Mouse (Mus musculus): Measurements from ENCODE around the gene Map3k5.
A peak's percentile ranks its signal among the peaks of the same experiment; 100 is the strongest.

Gene Map3k5

DNA sequence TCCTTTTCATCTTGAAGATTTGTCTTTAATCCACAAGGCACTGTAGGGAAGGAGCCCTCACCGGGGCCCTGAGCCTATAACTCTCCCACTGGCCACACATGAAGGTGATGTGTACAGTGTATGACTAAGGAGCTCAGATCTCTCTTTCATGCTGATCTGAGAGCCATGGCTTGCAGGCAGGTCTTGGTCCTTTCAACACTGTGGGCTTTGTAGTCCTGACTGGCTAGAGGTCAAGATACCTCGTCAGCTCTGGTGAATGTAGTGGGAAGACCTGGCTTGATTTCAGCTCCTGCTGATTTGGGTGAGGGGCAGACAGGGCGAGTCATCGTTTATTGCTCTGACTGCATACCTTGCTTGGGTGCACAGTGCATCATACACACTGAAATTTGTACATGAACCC lies 171.3 kb downstream of the Map3k5 start:
- ATAC-seq (ENCODE audit: low TSS enrichment) = no peak

DNA sequence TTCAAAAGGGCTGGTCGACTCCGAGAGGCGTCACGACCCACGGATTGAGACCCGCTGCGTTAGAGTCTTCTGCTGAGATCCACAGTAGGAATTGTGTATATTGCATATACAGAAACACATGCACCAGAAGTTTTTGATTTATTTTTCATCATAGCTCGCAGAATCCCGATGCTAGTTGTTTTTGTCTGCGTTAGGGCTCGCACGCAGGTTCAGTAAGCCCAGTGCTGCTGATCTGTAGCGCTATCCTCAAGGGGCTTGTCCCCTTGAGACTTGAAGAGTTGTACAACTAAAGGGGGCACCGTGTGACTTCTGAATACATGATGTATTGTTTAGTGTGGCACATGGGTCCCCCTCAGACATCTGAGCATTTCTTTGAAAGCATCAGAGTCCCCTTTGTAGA lies 172.8 kb downstream of the Map3k5 start:
- no peak for ATAC-seq (ENCODE audit: low TSS enrichment)

DNA sequence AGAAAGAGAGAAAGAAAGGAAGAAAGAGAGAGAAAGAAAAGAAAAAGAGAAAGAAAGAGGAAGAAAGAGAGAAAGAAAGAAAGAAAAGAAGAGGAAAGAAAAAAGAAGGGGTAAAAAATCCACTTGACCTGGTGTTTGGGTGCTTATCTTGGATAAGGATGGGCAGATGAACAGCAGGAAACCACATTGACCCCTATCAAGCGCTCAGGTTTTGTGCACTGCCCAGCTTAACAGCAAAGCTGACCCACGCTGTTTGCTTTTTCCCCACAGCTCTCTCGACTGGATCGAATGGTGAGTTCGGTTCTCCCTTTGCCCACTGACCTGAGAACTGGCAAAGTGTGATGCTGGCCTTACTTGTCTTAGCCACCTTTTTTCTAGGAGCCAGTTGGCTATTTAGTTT lies 177.2 kb downstream of the Map3k5 start:
- no peak for ATAC-seq (ENCODE audit: low TSS enrichment)

DNA sequence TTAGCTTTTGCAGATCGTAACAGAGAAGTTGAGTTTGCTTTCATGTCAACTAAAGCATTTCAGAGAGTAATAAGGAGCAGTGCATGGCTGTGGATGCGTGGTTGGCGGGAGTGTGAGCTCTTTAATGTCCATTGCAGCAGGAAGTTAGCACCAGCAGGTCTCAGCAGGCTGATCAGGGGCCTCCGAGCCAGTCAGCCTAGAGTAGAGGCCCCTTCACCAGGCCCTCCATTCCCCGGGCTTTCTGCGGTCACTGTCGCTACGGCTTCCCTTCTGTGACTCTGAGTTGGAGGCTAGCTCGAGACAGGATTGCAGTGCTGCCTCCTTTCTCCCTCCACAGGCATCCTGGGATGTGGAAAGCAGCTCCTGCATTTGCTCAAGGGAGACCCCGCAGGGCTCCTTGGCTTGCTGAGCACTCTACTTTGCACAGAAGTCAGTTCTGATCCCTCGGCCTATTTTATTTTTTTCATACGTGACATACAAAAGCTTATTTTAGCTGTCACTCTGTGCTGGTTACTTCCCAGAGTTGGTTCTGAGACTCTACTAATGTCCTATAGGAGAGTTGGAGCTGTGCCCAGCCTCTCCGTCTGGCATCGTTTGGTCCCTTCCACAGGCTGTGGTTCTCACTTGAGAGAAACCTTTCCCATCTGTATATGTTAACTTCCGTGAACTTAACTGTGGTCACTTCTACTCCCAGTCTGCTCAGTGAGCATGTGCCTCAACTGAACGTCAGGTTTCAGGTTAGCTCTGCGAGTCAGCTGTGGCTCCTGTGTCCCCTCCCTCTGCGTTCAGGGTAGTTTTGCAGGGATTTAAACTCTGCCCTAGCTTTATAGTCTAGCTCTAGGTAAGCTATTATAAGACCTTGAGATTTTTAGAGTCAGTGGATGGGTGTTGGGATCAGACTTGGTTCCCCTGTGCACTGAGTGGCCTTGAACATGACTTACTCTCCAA lies 178.0 kb downstream of the Map3k5 start:
- ATAC-seq (ENCODE audit: low TSS enrichment) = peak; percentile 79

DNA sequence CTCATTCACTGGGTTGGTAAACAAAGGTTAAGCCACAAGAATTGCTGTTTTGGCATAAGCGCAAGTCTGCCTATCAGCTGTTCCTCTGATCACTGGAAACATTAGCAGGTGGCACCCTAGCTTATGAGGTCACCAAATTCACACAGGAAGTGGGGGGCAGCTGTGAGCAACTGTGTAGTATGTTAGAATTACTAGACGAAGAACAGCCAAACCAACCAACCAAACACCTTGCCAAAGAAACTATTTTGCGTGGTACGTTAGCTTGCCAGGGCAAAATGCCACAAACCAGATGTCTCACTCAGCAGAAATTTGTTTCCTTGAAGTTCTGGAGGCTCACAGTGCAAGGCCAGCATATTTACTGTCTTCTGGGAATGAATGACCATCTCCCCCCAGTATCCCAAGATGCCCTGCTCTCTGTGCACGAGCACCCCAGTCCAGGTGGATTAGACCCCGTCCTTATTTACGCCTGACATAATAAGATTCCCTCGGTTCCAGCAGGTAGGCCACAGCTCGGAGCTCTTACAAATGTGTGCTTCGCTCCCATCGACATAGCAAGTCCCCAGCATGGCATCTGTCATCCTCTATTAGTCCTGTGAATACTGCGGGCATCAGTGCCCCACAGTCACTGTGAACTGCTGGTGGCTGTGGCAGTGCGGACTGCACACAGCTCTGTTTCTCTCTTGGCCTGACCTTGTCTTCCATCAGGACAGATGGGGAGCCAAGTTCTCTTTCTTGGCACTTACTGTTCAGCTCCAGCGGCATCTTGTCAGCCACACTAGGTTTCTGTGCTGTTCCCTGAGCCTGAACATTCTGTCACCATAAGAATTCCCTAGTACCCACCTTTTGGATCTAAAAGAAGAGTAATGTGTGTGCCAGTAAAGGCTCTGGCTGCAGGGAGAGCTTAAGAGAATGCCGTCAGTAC lies 185.5 kb downstream of the Map3k5 start:
- peak; percentile 18 for ATAC-seq (ENCODE audit: low TSS enrichment)

DNA sequence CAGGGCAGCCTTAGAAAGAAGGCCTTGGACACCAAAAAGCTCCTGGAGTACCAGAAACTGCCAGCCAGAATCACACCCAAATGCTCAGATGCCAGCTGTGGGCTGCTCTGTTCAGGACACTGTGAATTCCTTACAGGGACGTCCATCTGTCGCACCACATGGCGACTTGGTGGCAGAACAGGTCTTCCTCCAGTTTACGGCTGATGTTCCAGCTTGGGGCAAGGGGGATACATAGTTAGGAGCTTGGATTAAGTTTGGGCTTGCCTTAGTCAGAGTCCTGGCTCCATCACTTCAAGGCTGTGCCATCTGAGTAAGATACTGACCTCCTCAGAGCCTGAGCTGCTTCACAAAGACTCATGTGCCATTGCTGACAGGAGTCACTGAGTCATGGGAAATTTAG lies 187.7 kb downstream of the Map3k5 start:
- ATAC-seq (ENCODE audit: low TSS enrichment) = peak; percentile 32

DNA sequence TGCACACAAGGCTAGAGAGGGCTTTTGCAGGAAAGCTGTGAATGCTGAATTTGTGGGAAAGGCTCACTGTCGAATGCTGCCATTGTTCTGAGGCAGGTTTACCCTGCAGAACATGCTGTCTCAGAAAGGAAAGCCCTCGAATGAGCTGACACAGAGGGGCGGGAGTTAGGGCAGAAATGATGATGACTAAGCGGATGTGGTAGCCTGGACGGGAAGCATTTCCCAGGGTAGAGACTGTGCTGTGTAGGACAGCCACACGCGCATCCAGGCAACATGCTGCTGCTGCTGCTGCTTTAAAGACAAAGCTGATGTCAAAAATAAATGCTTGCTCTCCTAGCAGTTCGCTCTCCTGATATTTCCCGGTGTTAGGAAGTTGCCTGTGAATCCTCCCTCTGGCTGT lies 189.1 kb downstream of the Map3k5 start:
- ATAC-seq (ENCODE audit: low TSS enrichment) = peak; percentile 55

DNA sequence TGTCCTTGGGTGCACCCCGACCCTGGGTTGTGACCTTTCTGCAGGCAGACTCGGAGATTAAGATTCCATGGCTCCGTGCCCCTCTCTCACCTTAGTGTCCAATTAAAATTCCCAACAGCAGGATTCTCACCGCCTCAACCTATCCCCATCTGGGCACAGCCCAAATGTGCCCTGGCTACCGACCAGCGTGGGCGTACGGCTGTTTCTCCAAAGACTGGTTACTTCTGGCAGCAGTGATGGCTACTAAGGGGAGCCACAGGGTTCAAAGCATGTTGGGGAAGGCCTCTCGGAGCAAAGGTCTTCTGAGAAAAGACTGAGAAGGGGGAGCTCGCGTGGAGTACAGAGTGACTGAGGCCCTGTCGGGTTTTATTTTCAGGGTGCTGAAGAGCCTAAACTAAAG lies 190.3 kb downstream of the Map3k5 start:
- ATAC-seq (ENCODE audit: low TSS enrichment) = no peak

DNA sequence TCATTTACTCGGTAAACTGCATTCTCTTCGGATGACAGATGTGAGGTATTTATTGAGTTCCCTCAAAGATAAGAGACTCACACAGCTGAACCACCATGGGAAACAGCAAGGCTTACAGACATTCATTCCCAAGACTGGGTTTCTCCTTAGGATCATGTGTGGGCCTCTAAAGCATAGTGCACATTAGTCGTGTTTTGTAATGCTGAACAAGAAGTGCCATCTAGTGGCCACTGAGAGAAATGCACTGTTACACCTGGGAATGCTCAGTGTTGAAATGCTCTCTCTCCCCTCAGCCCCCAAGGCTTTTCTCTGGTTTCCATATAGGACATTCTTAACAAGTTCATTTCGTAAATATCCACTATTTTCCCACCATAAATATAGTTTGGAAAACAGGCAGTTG lies 191.0 kb downstream of the Map3k5 start:
- ATAC-seq (ENCODE audit: low TSS enrichment) = peak; percentile 77

DNA sequence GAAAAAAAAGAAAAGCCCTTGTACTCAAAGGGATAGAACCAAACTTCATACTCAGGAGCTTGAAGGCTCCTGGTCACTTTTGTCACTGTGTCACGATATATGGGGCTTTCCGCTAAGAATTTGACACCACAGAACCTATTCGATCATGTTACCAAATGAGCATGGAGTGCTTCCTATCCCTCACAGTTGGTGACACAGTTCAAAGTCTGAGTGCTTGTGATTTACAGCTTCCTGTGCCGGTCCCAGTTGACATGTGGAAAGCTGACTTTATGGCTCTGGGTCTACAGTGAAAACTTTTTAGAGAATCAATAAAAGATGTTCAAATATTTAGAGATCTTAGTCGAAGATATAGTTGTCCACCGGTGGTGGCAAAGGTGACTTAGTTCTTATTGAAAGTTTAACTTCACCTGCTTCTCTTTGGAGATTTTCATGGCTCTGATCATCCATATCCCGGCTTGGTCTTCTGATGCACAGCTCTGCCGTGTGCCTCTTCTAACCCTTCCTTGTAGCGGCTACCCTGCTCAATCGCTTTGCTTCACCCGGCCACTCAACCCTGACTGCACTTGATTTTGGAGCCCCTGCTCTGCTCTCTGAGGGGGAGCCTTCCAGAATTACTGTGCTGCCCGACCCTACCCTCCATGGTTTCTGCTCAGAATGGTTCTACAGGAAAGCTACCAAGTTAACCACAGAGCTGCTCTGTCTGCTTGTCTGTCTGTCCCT lies 198.8 kb downstream of the Map3k5 start:
- ATAC-seq (ENCODE audit: low TSS enrichment) = no peak

DNA sequence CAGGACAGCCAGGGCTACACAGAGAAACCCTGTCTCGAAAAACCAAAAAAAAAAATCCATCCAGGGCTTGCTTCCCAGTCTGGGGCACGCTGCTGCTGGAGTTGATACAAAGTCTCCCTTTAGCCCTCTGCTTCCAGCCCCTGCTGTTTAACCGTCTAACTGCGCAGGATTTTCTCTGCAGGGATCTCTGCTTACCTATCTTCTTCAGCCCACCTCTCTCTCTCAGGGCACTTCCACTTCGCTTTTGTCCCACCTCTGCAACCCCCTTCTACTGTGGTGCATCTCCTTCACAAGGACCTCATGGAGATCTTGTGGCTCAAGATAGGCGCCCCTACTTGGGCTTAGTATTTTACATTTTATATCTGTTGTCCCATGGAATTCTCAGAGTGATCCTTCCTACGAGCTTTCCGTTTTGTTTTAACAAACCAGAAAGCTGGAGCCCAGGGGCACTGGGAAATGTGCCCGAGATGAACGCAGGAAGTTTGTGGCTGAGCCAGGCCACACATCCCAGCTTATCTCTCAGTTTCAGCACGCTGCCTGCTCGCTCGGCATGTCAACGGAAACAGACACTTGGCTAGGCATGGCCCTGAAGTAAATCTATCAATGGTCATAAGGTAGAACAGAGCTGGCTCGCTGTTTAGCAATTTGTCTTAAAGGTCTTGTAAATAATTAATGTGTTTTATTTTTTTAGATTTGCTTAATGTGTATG lies 201.2 kb downstream of the Map3k5 start:
- no peak for ATAC-seq (ENCODE audit: low TSS enrichment)

DNA sequence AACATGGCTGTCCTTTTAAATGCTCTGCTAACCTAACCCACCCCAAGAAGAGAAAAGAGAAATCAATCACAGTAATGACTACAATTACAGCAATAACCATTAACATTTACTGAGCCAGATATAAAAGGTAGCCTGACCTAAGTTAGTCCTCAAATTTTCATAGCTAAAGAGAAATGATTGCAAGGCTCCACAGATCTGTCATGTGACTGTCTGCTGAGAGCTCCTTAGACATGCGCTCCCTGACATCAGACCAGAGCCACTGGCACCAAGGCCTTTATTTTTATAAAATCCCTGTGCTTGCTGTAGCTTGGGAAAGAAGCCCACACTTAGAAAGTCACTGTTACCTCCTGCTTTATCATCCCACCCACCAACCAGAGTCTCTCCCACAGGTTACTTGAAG lies 202.2 kb downstream of the Map3k5 start:
- peak; percentile 54 for ATAC-seq (ENCODE audit: low TSS enrichment)

DNA sequence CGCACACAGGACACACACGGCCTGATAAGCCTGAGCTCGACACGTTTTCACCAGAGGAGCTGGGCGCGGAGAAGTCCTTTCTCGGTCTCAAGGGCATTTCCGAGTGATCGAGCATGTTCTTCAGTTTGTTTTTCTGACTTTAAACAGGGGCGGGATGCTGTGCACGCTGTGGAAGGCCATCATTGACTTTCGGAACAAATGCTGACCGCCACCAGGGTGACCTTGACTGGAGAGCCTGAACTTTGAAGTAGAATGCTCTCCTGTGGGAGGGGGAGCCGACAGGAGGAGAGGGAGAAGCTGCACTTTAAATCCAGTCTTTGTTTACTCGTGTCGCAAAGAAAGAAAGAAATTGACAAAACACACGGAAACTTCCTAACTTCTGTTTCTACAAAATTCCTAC lies 207.1 kb downstream of the Map3k5 start:
- ATAC-seq (ENCODE audit: low TSS enrichment) = no peak

DNA sequence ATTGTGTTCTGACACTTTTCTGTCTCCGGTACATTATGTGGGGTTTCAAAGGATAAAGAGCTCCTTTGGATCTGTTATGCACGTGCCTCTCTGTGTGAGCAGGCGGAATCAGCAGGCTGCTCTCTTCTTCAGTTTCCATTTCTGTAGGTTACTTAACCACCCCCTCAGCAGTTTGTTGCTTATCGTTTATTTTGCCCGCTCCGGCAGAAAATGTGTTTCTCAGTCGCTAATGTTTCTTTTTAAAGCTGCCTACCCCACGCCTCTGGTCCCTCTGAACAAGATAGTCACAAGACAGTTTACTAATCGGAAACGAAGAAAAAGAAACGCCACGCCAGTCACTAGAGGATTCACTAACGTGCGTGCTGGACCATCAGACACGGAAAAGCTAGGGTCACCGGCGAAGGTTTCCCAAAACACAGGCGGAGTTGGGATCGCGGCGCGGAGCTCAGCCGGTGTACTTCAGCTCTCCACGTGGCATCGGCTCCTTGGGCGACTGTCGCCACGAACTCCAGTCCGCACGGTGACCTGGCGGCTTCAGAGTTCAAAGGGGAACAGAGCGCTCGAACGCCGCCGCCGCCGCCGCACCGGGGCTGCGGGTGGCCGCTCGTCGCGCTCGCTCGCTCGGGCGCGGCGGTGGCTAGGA lies 214.0 kb downstream of the Map3k5 start, which contains the start of gene Map7:
Gene Map7, plus strand, starts transcription at position 342 of the 643 bp plus-strand sequence.
- peak; percentile 45 for ATAC-seq (ENCODE audit: low TSS enrichment)

DNA sequence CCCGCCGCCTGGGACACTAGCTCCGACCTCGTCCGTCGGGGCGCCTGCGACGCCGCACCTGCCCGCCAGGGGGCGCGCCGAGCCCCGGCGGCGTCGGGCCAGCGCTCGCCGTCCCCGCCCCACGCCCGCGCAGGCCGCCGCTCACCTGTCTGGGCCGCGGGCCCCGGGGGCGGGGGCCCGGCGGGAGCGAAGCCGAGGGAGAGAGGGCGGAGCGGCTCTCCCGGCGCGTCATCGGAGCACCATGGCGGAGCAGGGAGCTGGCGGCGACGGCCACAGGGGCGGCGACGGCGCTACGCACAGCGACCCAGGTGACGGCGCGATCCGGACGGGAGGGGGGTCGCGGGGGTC lies 214.5 kb downstream of the Map3k5 start:
- peak; percentile 48 for ATAC-seq (ENCODE audit: low TSS enrichment)

DNA sequence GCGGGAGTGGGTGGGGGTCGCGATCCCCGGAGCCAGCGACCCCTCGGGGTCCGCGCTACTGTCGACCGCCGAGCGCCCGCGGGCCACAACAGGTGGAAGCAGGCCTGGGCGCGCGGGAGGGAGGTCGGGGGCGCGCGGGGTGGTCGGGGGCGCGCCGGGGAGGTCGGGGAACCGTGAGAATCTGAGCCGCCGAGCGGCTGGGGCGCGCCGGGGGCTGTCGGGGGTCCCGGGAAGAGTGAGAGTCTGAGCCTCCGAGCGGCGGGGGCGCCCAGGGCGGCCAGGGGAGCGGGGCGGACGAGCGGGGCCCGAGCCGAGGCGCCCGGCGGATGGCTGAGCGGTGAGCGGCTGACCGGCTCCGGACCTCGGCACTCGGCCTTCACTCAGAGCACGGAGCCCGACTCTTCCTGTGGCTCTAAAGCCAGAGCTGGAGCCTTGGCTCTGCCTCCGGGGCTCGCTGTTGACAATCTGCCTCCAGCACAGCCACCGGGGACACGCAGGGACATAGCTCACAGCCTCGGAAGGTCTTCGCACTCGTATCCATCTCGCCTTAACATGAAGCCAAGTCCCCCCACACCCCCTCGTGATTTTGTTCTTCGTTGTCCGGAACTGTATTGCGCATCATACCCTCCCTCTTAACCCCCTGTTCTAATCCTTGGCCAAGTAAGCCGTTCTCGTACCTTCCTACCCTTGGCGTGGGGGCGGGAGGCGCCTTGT lies 215.0 kb downstream of the Map3k5 start:
- ATAC-seq (ENCODE audit: low TSS enrichment) = peak; percentile 53

DNA sequence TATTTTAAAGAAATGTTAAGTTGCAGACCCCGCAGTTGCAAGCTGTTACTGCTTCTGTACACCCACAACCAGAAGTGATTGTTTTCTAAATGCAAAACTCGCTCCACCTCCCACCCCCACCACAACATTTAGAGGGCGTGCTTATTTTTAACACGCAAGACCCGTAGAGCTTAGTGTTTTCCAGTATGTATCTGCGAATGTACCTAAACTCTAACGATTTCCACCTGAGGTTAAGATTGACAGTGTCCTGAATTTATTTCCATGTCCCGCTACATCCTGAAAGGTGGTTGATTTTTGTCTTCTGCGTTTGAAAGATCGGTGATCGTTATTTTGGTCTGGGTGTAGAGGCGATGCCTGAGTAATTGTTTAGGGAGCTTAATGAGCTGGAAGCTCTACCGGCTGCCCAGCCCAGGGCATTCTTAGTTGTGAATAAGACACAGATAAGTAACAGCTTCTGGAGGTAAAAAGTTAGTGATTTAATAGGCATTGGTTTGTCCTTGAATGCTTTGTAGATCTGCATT lies 215.6 kb downstream of the Map3k5 start:
- no peak; the same call in 1 of the 2 replicates for ATAC-seq (ENCODE audit: low TSS enrichment)

DNA sequence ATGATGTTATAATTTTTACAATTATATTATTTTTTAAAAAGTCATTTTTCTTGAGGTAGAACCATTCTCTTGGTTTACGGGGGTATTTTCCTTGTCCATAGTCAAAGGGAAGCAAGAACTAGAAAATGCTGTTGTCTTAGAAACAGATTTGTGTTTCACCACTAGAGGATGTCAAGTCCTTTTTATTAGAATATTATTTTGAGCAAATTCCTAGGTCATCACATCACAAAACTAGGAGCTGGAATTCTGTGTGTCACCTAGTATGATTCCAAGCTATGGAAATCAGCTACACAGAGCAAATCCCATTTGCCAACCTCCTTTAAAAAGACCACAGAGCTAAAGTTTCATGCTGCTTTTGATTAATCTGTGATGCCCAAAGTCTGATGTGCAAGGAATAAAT lies 217.9 kb downstream of the Map3k5 start:
- ATAC-seq (ENCODE audit: low TSS enrichment) = no peak

DNA sequence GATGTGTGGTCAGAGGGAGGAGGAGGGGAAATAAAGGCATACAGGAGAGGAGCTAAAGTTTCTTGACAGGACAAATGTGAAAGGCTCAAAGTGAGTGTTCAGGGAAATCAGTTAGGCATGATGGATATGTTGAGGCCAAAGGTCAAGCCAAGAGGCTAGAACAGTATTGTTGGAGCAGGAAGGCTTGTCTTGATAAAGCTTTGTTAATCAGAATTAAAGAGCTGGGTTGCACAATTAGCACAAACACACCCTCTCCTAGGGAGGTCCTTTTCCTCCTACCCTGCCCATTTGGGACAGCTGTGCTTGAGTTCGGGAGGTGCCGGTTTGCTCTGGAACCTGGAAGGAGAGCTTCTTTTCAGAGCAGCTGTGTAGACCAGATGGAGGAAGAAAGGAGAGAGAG lies 219.2 kb downstream of the Map3k5 start:
- no peak for ATAC-seq (ENCODE audit: low TSS enrichment)

DNA sequence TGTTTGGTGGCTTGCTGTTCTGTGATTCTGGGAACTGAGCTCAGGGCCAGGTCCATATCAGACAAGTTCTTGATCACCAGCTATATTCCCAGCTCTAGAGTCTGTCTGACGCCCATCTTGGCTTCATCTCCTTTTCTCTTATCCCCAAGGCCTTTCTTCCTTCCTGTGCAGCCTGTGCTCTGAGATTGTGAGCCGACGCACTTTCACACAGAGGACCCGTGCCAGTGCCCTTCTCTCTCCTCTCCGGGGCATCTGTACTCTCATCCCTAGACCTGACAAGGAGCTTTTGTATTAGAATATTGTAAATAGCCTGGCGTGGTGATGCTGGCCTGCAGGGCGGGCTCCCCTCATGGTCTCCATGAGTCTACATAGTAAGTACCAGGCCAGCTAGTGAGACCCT lies 221.1 kb downstream of the Map3k5 start:
- peak; percentile 28 for ATAC-seq (ENCODE audit: low TSS enrichment)

Measured in frontal cortex, adult (tissue).